Mouse (Mus musculus) embryonic facial prominence, embryonic 13.5 days (tissue): ENCODE results near the gene Gm36210. TPM values are rescaled to one million over a fixed set of nuclear protein-coding genes. Genes with fewer than 3 reads are reported as not detected.

Experiments
- ATAC-seq: fragments of 200-750 bp; cut with Nextera tagmentation; 2 replicates; pipeline ENCODE4 v1.8.0; 2017; ENCODE audit warnings: low read depth; ENCODE audit not compliant: insufficient number of reproducible peaks, insufficient read depth, low FRiP score, low TSS enrichment
- H3K27ac ChIP-seq: fragments of 300-500 bp; sonication (generic); 2 replicates; pipeline ENCODE4 v1.5.1; 2015; ENCODE audit warnings: moderate library complexity, mild to moderate bottlenecking, inconsistent platforms
- H3K27me3 ChIP-seq: fragments of 300-500 bp; sonication (generic); 2 replicates; pipeline ENCODE4 v1.6.1; 2015; ENCODE audit warnings: mild to moderate bottlenecking, inconsistent platforms
- H3K36me3 ChIP-seq: fragments of 300-500 bp; sonication (generic); 2 replicates; pipeline ENCODE4 v1.6.1; 2015; ENCODE audit warnings: mild to moderate bottlenecking, inconsistent platforms
- H3K4me1 ChIP-seq: fragments of 300-500 bp; sonication (generic); 2 replicates; pipeline ENCODE4 v1.6.1; 2015; ENCODE audit warnings: inconsistent platforms
- H3K4me2 ChIP-seq: fragments of 300-500 bp; sonication (generic); 2 replicates; pipeline ENCODE4 v1.6.1; 2015; ENCODE audit warnings: moderate library complexity, mild to moderate bottlenecking, inconsistent platforms
- H3K4me3 ChIP-seq: fragments of 300-500 bp; sonication (generic); 2 replicates; pipeline ENCODE4 v1.5.1; 2015; ENCODE audit warnings: mild to moderate bottlenecking, inconsistent platforms
- H3K9ac ChIP-seq: fragments of 300-500 bp; sonication (generic); 2 replicates; pipeline ENCODE4 v1.6.1; 2015; ENCODE audit warnings: mild to moderate bottlenecking, inconsistent platforms
- H3K9me3 ChIP-seq: fragments of 300-500 bp; sonication (generic); 2 replicates; pipeline ENCODE4 v1.6.1; 2016; ENCODE audit warnings: inconsistent platforms
- WGBS: fragments of 180-500 bp; shearing (Covaris S2); methylation state at CpG from one replicate; pipeline ENCODE4 v1.1.7; 2015; ENCODE audit warnings: mixed read lengths; 5-methylcytosine and 5-hydroxymethylcytosine counted together
- polyA plus RNA-seq: library from polyadenylated mRNA; unstranded; fragments of >200 nt; fragmentation: Nextera tagmentation; extraction: Ambion mirVana; gene quantifications from 2 replicates; pipeline ENCODE4 v1.2.1, GENCODE M21; 2015

Gm36210 gene
- polyA plus RNA-seq, 1 experiment from 2014 or later, result 0.15 TPM

GRCm38 (mm10) chr7:4934160-4934914, 28.0 kb upstream of the Gm36210 start:
- Histone ChIP-seq H3K9me3 (no peaks in the 10 kb centered on the region), H3K9ac (no peak overlapping the region), H3K36me3 (no peaks in the 10 kb centered on the region), H3K4me3 (no peak overlapping the region), H3K27me3 (no peaks in the 10 kb centered on the region), H3K4me2 (no peak overlapping the region), H3K4me1 (no peaks in the 10 kb centered on the region), H3K27ac (no peak overlapping the region)
- 80% methylated on average over 4 of the region's 4 CpGs for WGBS
- no peak for ATAC-seq

- Histone ChIP-seq H3K9me3 (no peaks in the 10 kb centered on the region), H3K36me3 (no peaks in the 10 kb centered on the region), H3K4me2 (no peak overlapping the region), H3K4me3 (no peak overlapping the region), H3K9ac (no peak overlapping the region; the same call in 1 of the 2 replicates), H3K27me3 (no peaks in the 10 kb centered on the region), H3K27ac (no peak overlapping the region), H3K4me1 (no peaks in the 10 kb centered on the region)
- no peak for ATAC-seq
- WGBS, result 78% methylated on average over 12 of the region's 12 CpGs
Measured at GRCm38 (mm10) chr7:4933103-4933502, 26.8 kb upstream of the Gm36210 start.

GRCm38 (mm10) chr7:4928323-4928722, 22.0 kb upstream of the Gm36210 start:
- Histone ChIP-seq H3K4me1 (peaks cover 33% of the 10 kb centered on the region), H3K4me2 (no peak overlapping the region), H3K4me3 (no peak overlapping the region), H3K9ac (no peak overlapping the region), H3K9me3 (no peaks in the 10 kb centered on the region), H3K36me3 (no peaks in the 10 kb centered on the region), H3K27me3 (no peaks in the 10 kb centered on the region), H3K27ac (no peak overlapping the region)
- 86% methylated on average over 17 of the region's 17 CpGs for WGBS
- no peak for ATAC-seq

- Histone ChIP-seq H3K4me1 (peaks cover 39% of the 10 kb centered on the region), H3K36me3 (no peaks in the 10 kb centered on the region), H3K4me3 (no peak overlapping the region), H3K27ac (no peak overlapping the region), H3K27me3 (no peaks in the 10 kb centered on the region), H3K9ac (no peak overlapping the region), H3K4me2 (no peak overlapping the region), H3K9me3 (no peaks in the 10 kb centered on the region)
- WGBS, result 61% methylated on average over 8 of the region's 8 CpGs
- ATAC-seq, result no peak
Measured at GRCm38 (mm10) chr7:4927711-4928110, 21.4 kb upstream of the Gm36210 start.

- no peak overlapping the region for H3K4me3 ChIP-seq
- no peaks in the 10 kb centered on the region for H3K36me3 ChIP-seq
- H3K4me1 ChIP-seq, result peaks cover 47% of the 10 kb centered on the region
- no peaks in the 10 kb centered on the region for H3K9me3 ChIP-seq
- H3K27ac ChIP-seq, result no peak overlapping the region
- WGBS, result 75% methylated on average over 16 of the region's 16 CpGs
- no peaks in the 10 kb centered on the region for H3K27me3 ChIP-seq
- ATAC-seq, result no peak
- H3K9ac ChIP-seq, result no peak overlapping the region
- H3K4me2 ChIP-seq, result no peak overlapping the region
Measured at GRCm38 (mm10) chr7:4926849-4927248, 20.5 kb upstream of the Gm36210 start.

- peak within 1 kb of the TSS; percentile 72 for H3K9ac ChIP-seq
- 9% methylated on average over 6 of the region's 6 CpGs for WGBS
- no peaks in the 10 kb centered on the region for H3K27me3 ChIP-seq
- no peaks in the 10 kb centered on the region for H3K9me3 ChIP-seq
- no peak within 1 kb of the TSS for H3K4me3 ChIP-seq
- peaks cover 7% of the 10 kb centered on the region for H3K36me3 ChIP-seq
- H3K4me1 ChIP-seq, result peaks cover 56% of the 10 kb centered on the region
- peak within 1 kb of the TSS; percentile 80 for H3K4me2 ChIP-seq
- peak within 1 kb of the TSS; percentile 90 for H3K27ac ChIP-seq
- no peak for ATAC-seq
Measured at GRCm38 (mm10) chr7:4925441-4926381, 19.4 kb upstream of the Gm36210 start, which contains the start of gene Ssc5d. Gene Ssc5d, plus strand, starts transcription at chr7:4925785.

- ATAC-seq, result no peak; the same call in 1 of the 2 replicates
- 8% methylated on average over 2 of the region's 4 CpGs for WGBS
- no peaks in the 10 kb centered on the region for H3K27me3 ChIP-seq
- peaks cover 15% of the 10 kb centered on the region for H3K36me3 ChIP-seq
- H3K4me2 ChIP-seq, result peak overlapping the region; percentile 80
- peak overlapping the region; percentile 72 for H3K9ac ChIP-seq
- H3K9me3 ChIP-seq, result no peaks in the 10 kb centered on the region
- peak overlapping the region; percentile 90 for H3K27ac ChIP-seq
- peaks cover 56% of the 10 kb centered on the region for H3K4me1 ChIP-seq
- H3K4me3 ChIP-seq, result no peak overlapping the region
Measured at GRCm38 (mm10) chr7:4924891-4925301, 18.6 kb upstream of the Gm36210 start.

GRCm38 (mm10) chr7:4924483-4924882, 18.2 kb upstream of the Gm36210 start:
- Histone ChIP-seq H3K9me3 (no peaks in the 10 kb centered on the region), H3K4me1 (peaks cover 56% of the 10 kb centered on the region), H3K27ac (peak overlapping the region; percentile 90), H3K36me3 (peaks cover 19% of the 10 kb centered on the region), H3K27me3 (no peaks in the 10 kb centered on the region), H3K4me2 (peak overlapping the region; percentile 80), H3K4me3 (peak overlapping the region; percentile 41; the same call in 1 of the 2 replicates), H3K9ac (peak overlapping the region; percentile 72)
- no peak for ATAC-seq
- WGBS, result 4% methylated on average over 4 of the region's 4 CpGs

- Histone ChIP-seq H3K4me2 (peak overlapping the region; percentile 80), H3K9ac (peak overlapping the region; percentile 72), H3K4me1 (peaks cover 56% of the 10 kb centered on the region), H3K27me3 (no peaks in the 10 kb centered on the region), H3K4me3 (peak overlapping the region; percentile 41), H3K9me3 (no peaks in the 10 kb centered on the region), H3K27ac (peak overlapping the region; percentile 90), H3K36me3 (peaks cover 26% of the 10 kb centered on the region)
- WGBS, result 5% methylated on average over 37 of the region's 37 CpGs
- 0 out of 2 replicates have a peak, but pooled peaks have one; percentile 4 for ATAC-seq
Measured at GRCm38 (mm10) chr7:4923586-4924364, 17.5 kb upstream of the Gm36210 start.

- Histone ChIP-seq H3K36me3 (peaks cover 34% of the 10 kb centered on the region), H3K9me3 (no peaks in the 10 kb centered on the region), H3K27me3 (no peaks in the 10 kb centered on the region), H3K9ac (peak overlapping the region; percentile 58), H3K4me2 (peak overlapping the region; percentile 80), H3K4me3 (peak overlapping the region; percentile 41), H3K4me1 (peaks cover 56% of the 10 kb centered on the region), H3K27ac (peak overlapping the region; percentile 90)
- ATAC-seq, result no peak
- WGBS, result 0% methylated on average over 14 of the region's 14 CpGs
Measured at GRCm38 (mm10) chr7:4922931-4923565, 16.7 kb upstream of the Gm36210 start.
